Mouse (Mus musculus): Measurements from ENCODE around the gene Gm6176.
"Not testable (repeated sequence)": the region's sequence is repeated elsewhere in the genome, so short reads cannot be mapped to it uniquely, and the experiment has no call there.

DNA sequence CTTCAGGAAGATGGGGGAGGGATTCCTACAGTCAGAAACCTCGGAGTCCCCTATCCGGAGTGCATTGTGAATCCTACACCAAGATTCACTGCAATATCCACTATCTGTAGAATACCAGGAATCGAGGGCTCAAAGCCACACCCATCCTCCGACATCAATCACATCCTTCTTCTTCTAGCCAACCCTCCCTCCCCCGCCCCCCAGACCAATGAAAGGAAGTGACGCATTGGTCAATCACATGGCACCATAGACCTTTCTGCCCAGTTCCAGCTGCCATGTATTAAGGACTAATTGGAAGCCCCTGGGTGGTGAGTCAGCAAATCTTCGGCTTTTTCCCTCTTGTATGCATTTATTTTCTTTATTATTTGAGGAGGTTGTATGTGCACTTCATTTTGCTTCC is 12.7 kb upstream of the Gm6176 start, which contains the start of gene Vmn1r139:
- TF ChIP-seq CTCF, POLR2A (IDR thresholded peaks at IDR 0.05; ENCODE audit: insufficient read depth, low read depth, low read length): not testable (repeated sequence)

Data from olfactory bulb, adult 2 months (tissue).